Mouse (Mus musculus) cerebellum, postnatal 4 days (tissue): ENCODE results near the gene A830018L16Rik.
A peak's percentile ranks its signal among the peaks of the same experiment; 100 is the strongest.
"Not testable (repeated sequence)": the region's sequence is repeated elsewhere in the genome, so short reads cannot be mapped to it uniquely, and the experiment has no call there.

ENCODE experiments used
- DNase-seq, 2 experiments: peaks; one replicate each; pipeline ENCODE4 v3.0.0; 2022; ENCODE audit warnings: low spot score in 2 of 2, mixed read lengths in 1 of 2

The A830018L16Rik gene

DNA sequence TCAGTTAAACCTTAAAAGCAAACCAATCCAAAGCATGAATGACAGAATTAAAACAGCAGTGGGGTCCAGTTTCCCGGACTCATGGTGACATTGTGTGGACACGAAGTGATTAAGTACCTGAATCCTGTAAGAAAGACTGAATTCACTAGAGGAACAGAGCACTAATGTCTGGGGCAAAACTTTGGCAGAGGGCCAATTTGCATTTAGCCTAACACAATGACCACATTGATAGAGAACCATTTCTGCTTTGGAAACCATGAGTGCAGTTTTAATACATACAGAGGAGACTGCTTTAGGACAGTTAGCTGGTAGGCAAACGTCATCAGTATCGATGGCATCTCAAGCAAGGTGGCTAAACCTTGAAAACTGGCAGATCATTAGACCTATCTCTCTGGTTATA, 586.7 kb downstream of the A830018L16Rik start:
- peak in 1 of 2 experiments; percentile 1 for DNase-seq

DNA sequence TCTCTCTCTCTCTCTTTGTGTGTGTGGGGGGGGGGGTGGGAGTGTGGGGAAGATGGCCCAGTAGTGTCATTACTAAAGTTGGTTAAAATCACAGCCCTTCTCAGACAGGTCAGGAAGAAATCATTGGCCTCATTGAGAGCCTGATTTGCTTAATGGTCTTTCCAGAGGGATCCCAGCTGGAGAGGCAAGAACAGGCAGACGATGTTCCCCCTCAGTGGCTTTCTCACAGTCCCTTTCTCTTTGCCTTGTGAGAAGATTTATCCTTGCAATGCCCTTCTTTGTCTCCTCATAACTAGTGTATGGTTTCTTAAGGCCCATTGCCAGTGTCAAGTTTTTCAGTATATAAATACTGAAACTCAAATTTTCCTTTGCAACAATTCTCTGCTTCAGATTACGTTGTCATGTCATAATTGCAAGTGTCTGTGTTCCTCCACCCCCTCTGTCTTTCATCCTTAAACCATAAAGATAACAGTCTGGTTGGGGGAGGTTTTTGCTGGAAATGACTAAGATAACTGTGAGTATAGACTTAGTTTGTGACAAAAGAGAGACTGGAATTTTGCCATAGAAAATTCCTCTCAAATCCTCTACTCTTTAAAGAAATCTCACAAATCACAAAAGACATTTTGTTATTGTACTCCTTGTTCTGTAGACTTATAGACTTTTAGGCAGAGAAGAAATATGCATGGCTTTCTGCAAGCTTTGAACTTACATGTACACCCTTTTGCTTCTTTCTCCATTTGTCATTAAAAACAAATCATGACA, 595.1 kb downstream of the A830018L16Rik start:
- DNase-seq = no peak

DNA sequence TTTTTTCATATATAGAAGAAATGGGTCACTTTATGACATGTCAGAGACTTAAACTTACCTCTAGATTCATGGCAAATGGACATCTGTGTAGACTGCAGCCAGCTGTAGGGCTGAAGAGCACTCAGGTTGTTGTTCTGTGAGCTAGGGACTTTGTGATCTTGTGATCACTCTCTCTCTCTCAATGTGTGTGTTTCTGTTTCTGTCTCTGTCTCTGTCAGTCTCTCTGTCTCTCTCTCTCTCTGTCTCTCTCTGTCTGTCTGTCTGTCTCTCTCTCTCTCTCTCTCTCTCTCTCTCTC, 595.6 kb downstream of the A830018L16Rik start:
- no peak for DNase-seq

- no peak for DNase-seq
These were observed 596.7 kb downstream of the A830018L16Rik start for GRCm38 (mm10) chr1:12010607-12011006.

DNA sequence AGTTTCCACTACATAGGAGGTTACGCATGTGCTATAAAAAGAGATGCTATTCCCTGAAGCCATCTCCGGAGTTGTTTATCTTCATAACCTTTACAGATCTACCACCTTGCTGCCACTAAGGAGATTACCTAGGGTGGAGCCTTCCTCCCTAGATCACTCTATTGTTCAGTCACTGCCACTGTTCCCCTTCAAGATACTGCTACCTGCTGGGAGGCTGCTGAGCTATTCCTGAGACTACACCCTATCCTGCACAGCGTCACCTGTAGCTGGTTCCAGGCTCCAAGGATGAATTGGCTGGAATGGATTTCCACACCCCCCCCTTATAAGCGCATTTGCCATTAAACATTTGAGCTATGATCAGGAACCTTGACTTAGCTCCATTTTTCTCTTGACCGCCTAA, 606.7 kb downstream of the A830018L16Rik start:
- DNase-seq = not testable (repeated sequence)
